Mouse (Mus musculus): Measurements from ENCODE around the gene Isy1. TPM values are rescaled to one million over a fixed set of nuclear protein-coding genes. Genes with fewer than 3 reads are reported as not detected.

The Isy1 gene
- polyA plus RNA-seq, 1 experiment from 2014 or later: 17.5 TPM

GRCm38 (mm10) chr6:87841635-87842034 is 3.0 kb upstream of the Isy1 start:
- ATAC-seq (ENCODE audit: low read depth): no peak
- 70% methylated on average over 8 of the region's 8 CpGs for WGBS (ENCODE audit: insufficient replicate concordance)

GRCm38 (mm10) chr6:87839797-87840341 is 1.3 kb upstream of the Isy1 start:
- 51% methylated on average over 11 of the region's 11 CpGs for WGBS (ENCODE audit: insufficient replicate concordance)
- Histone ChIP-seq H3K36me3 (ENCODE audit: control insufficient read depth, insufficient read depth) (peaks cover 31% of the 10 kb centered on the region), H3K9ac (ENCODE audit: low read depth, low read length) (no peak overlapping the region; the same call in 1 of the 2 replicates), H3K9me3 (replicated peaks; ENCODE audit: control insufficient read depth, low read length) (no peaks in the 10 kb centered on the region), H3K27me3 (ENCODE audit: control insufficient read depth, insufficient read depth, low read depth, low read length) (no peaks in the 10 kb centered on the region), H3K4me2 (ENCODE audit: low read depth, low read length) (peak overlapping the region; percentile 85), H3K4me3 (ENCODE audit: low read depth, low read length) (peak overlapping the region; percentile 90; the same call in 1 of the 2 replicates), H3K4me1 (ENCODE audit: control insufficient read depth, low read depth, low read length) (peaks cover 15% of the 10 kb centered on the region), H3K27ac (ENCODE audit: low read length) (peak overlapping the region; percentile 99)
- no peak for ATAC-seq (ENCODE audit: low read depth)

More at GRCm38 (mm10) chr6:87841635-87842034, 3.0 kb upstream of the Isy1 start:
- Histone ChIP-seq H3K9ac (ENCODE audit: low read depth, low read length) (no peak overlapping the region), H3K36me3 (ENCODE audit: control insufficient read depth, insufficient read depth) (peaks cover 46% of the 10 kb centered on the region), H3K4me1 (ENCODE audit: control insufficient read depth, low read depth, low read length) (peaks cover 15% of the 10 kb centered on the region), H3K4me3 (ENCODE audit: low read depth, low read length) (no peak overlapping the region), H3K4me2 (ENCODE audit: low read depth, low read length) (no peak overlapping the region), H3K9me3 (replicated peaks; ENCODE audit: control insufficient read depth, low read length) (no peaks in the 10 kb centered on the region), H3K27ac (ENCODE audit: low read length) (no peak overlapping the region), H3K27me3 (ENCODE audit: control insufficient read depth, insufficient read depth, low read depth, low read length) (no peaks in the 10 kb centered on the region)

GRCm38 (mm10) chr6:87835695-87836094 is 2.9 kb downstream of the Isy1 start, which contains the start of gene Gm45140:
Gene Gm45140 (minus strand): TSS chr6:87835795.
- Histone ChIP-seq H3K4me2 (ENCODE audit: low read depth, low read length) (no peak within 1 kb of the TSS), H3K4me1 (ENCODE audit: control insufficient read depth, low read depth, low read length) (peaks cover 13% of the 10 kb centered on the region), H3K36me3 (ENCODE audit: control insufficient read depth, insufficient read depth) (peaks cover 9% of the 10 kb centered on the region), H3K9ac (ENCODE audit: low read depth, low read length) (no peak within 1 kb of the TSS), H3K27ac (ENCODE audit: low read length) (no peak within 1 kb of the TSS), H3K4me3 (ENCODE audit: low read depth, low read length) (no peak within 1 kb of the TSS), H3K27me3 (ENCODE audit: control insufficient read depth, insufficient read depth, low read depth, low read length) (no peaks in the 10 kb centered on the region), H3K9me3 (replicated peaks; ENCODE audit: control insufficient read depth, low read length) (no peaks in the 10 kb centered on the region)
- 82% methylated on average over 7 of the region's 7 CpGs for WGBS (ENCODE audit: insufficient replicate concordance)
- ATAC-seq (ENCODE audit: low read depth): no peak

GRCm38 (mm10) chr6:87820366-87820765 is 18.2 kb downstream of the Isy1 start:
- no peak for ATAC-seq (ENCODE audit: low read depth)
- Histone ChIP-seq H3K27me3 (ENCODE audit: control insufficient read depth, insufficient read depth, low read depth, low read length) (no peaks in the 10 kb centered on the region), H3K9ac (ENCODE audit: low read depth, low read length) (no peak overlapping the region), H3K9me3 (replicated peaks; ENCODE audit: control insufficient read depth, low read length) (no peaks in the 10 kb centered on the region), H3K27ac (ENCODE audit: low read length) (no peak overlapping the region), H3K4me3 (ENCODE audit: low read depth, low read length) (no peak overlapping the region), H3K4me2 (ENCODE audit: low read depth, low read length) (no peak overlapping the region), H3K4me1 (ENCODE audit: control insufficient read depth, low read depth, low read length) (no peaks in the 10 kb centered on the region), H3K36me3 (ENCODE audit: control insufficient read depth, insufficient read depth) (peaks cover 51% of the 10 kb centered on the region)
- WGBS (ENCODE audit: insufficient replicate concordance): 86% methylated on average over 2 of the region's 2 CpGs

GRCm38 (mm10) chr6:87814486-87814885 is 24.1 kb downstream of the Isy1 start:
- H3K4me1 ChIP-seq (ENCODE audit: control insufficient read depth, low read depth, low read length): peaks cover 17% of the 10 kb centered on the region
- H3K36me3 ChIP-seq (ENCODE audit: control insufficient read depth, insufficient read depth): peaks cover 13% of the 10 kb centered on the region
- no peaks in the 10 kb centered on the region for H3K9me3 ChIP-seq (replicated peaks; ENCODE audit: control insufficient read depth, low read length)
- ATAC-seq (ENCODE audit: low read depth): no peak
- H3K9ac ChIP-seq (ENCODE audit: low read depth, low read length): no peak overlapping the region
- H3K27me3 ChIP-seq (ENCODE audit: control insufficient read depth, insufficient read depth, low read depth, low read length): no peaks in the 10 kb centered on the region
- no peak overlapping the region for H3K4me2 ChIP-seq (ENCODE audit: low read depth, low read length)
- no peak overlapping the region for H3K27ac ChIP-seq (ENCODE audit: low read length)
- WGBS (ENCODE audit: insufficient replicate concordance): 84% methylated on average over 5 of the region's 5 CpGs
- H3K4me3 ChIP-seq (ENCODE audit: low read depth, low read length): no peak overlapping the region

- ATAC-seq (ENCODE audit: low read depth): no peak
- H3K4me2 ChIP-seq (ENCODE audit: low read depth, low read length): peak overlapping the region; percentile 90
- no peaks in the 10 kb centered on the region for H3K27me3 ChIP-seq (ENCODE audit: control insufficient read depth, insufficient read depth, low read depth, low read length)
- H3K27ac ChIP-seq (ENCODE audit: low read length): peak overlapping the region; percentile 99
- H3K4me3 ChIP-seq (ENCODE audit: low read depth, low read length): peak overlapping the region; percentile 85
- H3K9me3 ChIP-seq (replicated peaks; ENCODE audit: control insufficient read depth, low read length): no peaks in the 10 kb centered on the region
- peaks cover 3% of the 10 kb centered on the region; the same call in 1 of the 2 replicates for H3K36me3 ChIP-seq (ENCODE audit: control insufficient read depth, insufficient read depth)
- H3K4me1 ChIP-seq (ENCODE audit: control insufficient read depth, low read depth, low read length): peaks cover 33% of the 10 kb centered on the region
- 94% methylated on average over 1 of the region's 1 CpGs for WGBS (ENCODE audit: insufficient replicate concordance)
- H3K9ac ChIP-seq (ENCODE audit: low read depth, low read length): peak overlapping the region; percentile 80
These were observed 25.9 kb downstream of the Isy1 start for GRCm38 (mm10) chr6:87812656-87813055.

- under 1% methylated on average over 56 of the region's 56 CpGs for WGBS (ENCODE audit: insufficient replicate concordance)
- H3K4me2 ChIP-seq (ENCODE audit: low read depth, low read length): peak within 1 kb of the TSS; percentile 90
- H3K27me3 ChIP-seq (ENCODE audit: control insufficient read depth, insufficient read depth, low read depth, low read length): no peaks in the 10 kb centered on the region
- H3K4me1 ChIP-seq (ENCODE audit: control insufficient read depth, low read depth, low read length): peaks cover 41% of the 10 kb centered on the region
- H3K9ac ChIP-seq (ENCODE audit: low read depth, low read length): peak within 1 kb of the TSS; percentile 98
- H3K9me3 ChIP-seq (replicated peaks; ENCODE audit: control insufficient read depth, low read length): no peaks in the 10 kb centered on the region
- peak; percentile 90 for ATAC-seq (ENCODE audit: low read depth)
- peak within 1 kb of the TSS; percentile 85 for H3K4me3 ChIP-seq (ENCODE audit: low read depth, low read length)
- H3K27ac ChIP-seq (ENCODE audit: low read length): peak within 1 kb of the TSS; percentile 99
- no peaks in the 10 kb centered on the region for H3K36me3 ChIP-seq (ENCODE audit: control insufficient read depth, insufficient read depth)
These were observed 26.8 kb downstream of the Isy1 start, which contains the start of gene Rab43 for GRCm38 (mm10) chr6:87811675-87812338. Gene Rab43 (minus strand): TSS chr6:87812164.

- Histone ChIP-seq H3K4me3 (ENCODE audit: low read depth, low read length) (peak overlapping the region; percentile 85), H3K4me1 (ENCODE audit: control insufficient read depth, low read depth, low read length) (peaks cover 47% of the 10 kb centered on the region), H3K9me3 (replicated peaks; ENCODE audit: control insufficient read depth, low read length) (no peaks in the 10 kb centered on the region), H3K9ac (ENCODE audit: low read depth, low read length) (peak overlapping the region; percentile 98), H3K4me2 (ENCODE audit: low read depth, low read length) (peak overlapping the region; percentile 79), H3K27ac (ENCODE audit: low read length) (peak overlapping the region; percentile 99), H3K27me3 (ENCODE audit: control insufficient read depth, insufficient read depth, low read depth, low read length) (no peaks in the 10 kb centered on the region), H3K36me3 (ENCODE audit: control insufficient read depth, insufficient read depth) (no peaks in the 10 kb centered on the region)
- under 1% methylated on average over 77 of the region's 77 CpGs for WGBS (ENCODE audit: insufficient replicate concordance)
- ATAC-seq (ENCODE audit: low read depth): peak; percentile 1; the same call in 1 of the 2 replicates
These were observed 27.6 kb downstream of the Isy1 start for GRCm38 (mm10) chr6:87810713-87811669.
